Mouse (Mus musculus) megakaryocyte, embryonic 14.5 days (primary cell): ENCODE measurements around the gene Hipk2.

Source experiments
- FLI1 ChIP-seq: IDR thresholded peaks from 2 replicates; pipeline ENCODE4 v1.6.1; 2012; ENCODE audit warnings: low read length, inconsistent platforms, mixed read lengths
- GATA1 ChIP-seq: IDR thresholded peaks from 3 replicates; pipeline ENCODE4 v1.6.1; 2012; ENCODE audit warnings: mixed read lengths, low read length, inconsistent platforms, borderline replicate concordance

GRCm38 (mm10) chr6:38762588-38763265 is 113.2 kb downstream of the Hipk2 start:
- no peak for TF ChIP-seq GATA1
- TF ChIP-seq FLI1 = no peak
